Mouse (Mus musculus) cerebellum, adult 2 months (tissue): ENCODE measurements around the gene Zfp329.

ENCODE experiments used
- CTCF ChIP-seq: fragments of 200-500 bp; IDR thresholded peaks from 2 replicates; pipeline ENCODE4 v1.5.1; 2011; ENCODE audit warnings: low read depth, mild to moderate bottlenecking, control low read depth, low read length, moderate library complexity, borderline replicate concordance; ENCODE audit not compliant: insufficient read depth
- POLR2A ChIP-seq: fragments of 200-500 bp; IDR thresholded peaks from 2 replicates; pipeline ENCODE4 v1.6.1; 2011; ENCODE audit warnings: low read length, control low read depth, borderline replicate concordance; ENCODE audit not compliant: insufficient read depth

GRCm38 (mm10) chr7:12835193-12835671 is 16.6 kb upstream of the Zfp329 start:
- no peak for TF ChIP-seq CTCF
- no peak for TF ChIP-seq POLR2A
